Mouse (Mus musculus): ENCODE measurements at regions not wholly inside any gene's neighbourhood (a gene's known extent, or its start where the extent isn't known, plus 50 kb on each side); places are given as distances from the start of the nearest gene placed in this dataset.

- Histone ChIP-seq H3K4me3 (replicated peaks in 1 of 3; ENCODE audit: low read depth in 2 of 3, low read length in 2 of 3, poor library complexity in 1 of 3) (no peak overlapping the region), H3K9me3 (replicated peaks; ENCODE audit: low read length) (no peaks in the 10 kb centered on the region), H3K36me3 (replicated peaks in 1 of 2; ENCODE audit: control insufficient read depth in 1 of 2, insufficient read depth in 1 of 2, low read length in 1 of 2) (no peaks in the 10 kb centered on the region), H3K4me2 (ENCODE audit: insufficient read depth, low read depth, poor library complexity, severe bottlenecking) (no peak overlapping the region), H3K79me2 (replicated peaks; ENCODE audit: control insufficient read depth, extremely low read depth, insufficient read depth, poor library complexity, severe bottlenecking) (no peaks in the 10 kb centered on the region), H3K27ac (ENCODE audit: insufficient read depth, low read depth) (no peak overlapping the region), H3K9ac (ENCODE audit: insufficient read depth, low read depth) (no peak overlapping the region), H3K4me1 (ENCODE audit: control insufficient read depth in 1 of 2, insufficient read depth in 2 of 2) (peaks cover 0 to 6% of the 10 kb centered on the region in 2 experiments; a peak in 1 of 4 replicates), H3K27me3 (replicated peaks) (no peaks in the 10 kb centered on the region)
- no peak for DNase-seq (ENCODE audit: extremely low read depth)
- in situ Hi-C loops (cut with MboI; ENCODE audit: low pct_ligation_motif_present, low pct_unique_long_range_greater_than_20kb, low sequenced_read_pairs): no loop called here
- no peak for TF ChIP-seq POLR2A (IDR thresholded peaks at IDR 0.05; ENCODE audit: low read depth, low read length)
- TF ChIP-seq POLR2AphosphoS2 (IDR thresholded peaks at IDR 0.05; ENCODE audit: low read depth, low read length): no peak
- no peak for TF ChIP-seq MXI1 (IDR thresholded peaks at IDR 0.05; ENCODE audit: low read depth, low read length)
- no peak for TF ChIP-seq EP300 (IDR thresholded peaks at IDR 0.05; ENCODE audit: low read length)
- TF ChIP-seq ZKSCAN1 (IDR thresholded peaks at IDR 0.05; ENCODE audit: borderline replicate concordance, low read depth, low read length): no peak
- TF ChIP-seq MYC (IDR thresholded peaks at IDR 0.05; ENCODE audit: low read depth, low read length): no peak
- dilution Hi-C loops (cut with MboI; ENCODE audit: extremely low pct_ligation_motif_present, extremely low pct_unique_long_range_greater_than_20kb, low sequenced_read_pairs): no loop called here
Measured at GRCm38 (mm10) chr9:33954319-33954718, 531.4 kb upstream of the Kirrel3 start.
